Mouse (Mus musculus) testis, adult 2 months (tissue): ENCODE measurements at regions not wholly inside any gene's neighbourhood (a gene's known extent, or its start where the extent isn't known, plus 50 kb on each side); places are given as distances from the start of the nearest gene placed in this dataset.

Source experiments
- CTCF ChIP-seq: fragments of 200-500 bp; IDR thresholded peaks from 2 replicates; pipeline ENCODE4 v1.5.1; 2012; ENCODE audit warnings: low read depth, mild to moderate bottlenecking, inconsistent platforms, low read length, moderate library complexity; ENCODE audit not compliant: control insufficient read depth, insufficient read depth, insufficient replicate concordance
- POLR2A ChIP-seq: fragments of 200-500 bp; IDR thresholded peaks from 2 replicates; pipeline ENCODE4 v1.6.1; 2012; ENCODE audit warnings: low read depth, mild to moderate bottlenecking, inconsistent platforms, low read length, moderate library complexity; ENCODE audit not compliant: control insufficient read depth

GRCm38 (mm10) chr1:137280391-137281386 is 320.4 kb upstream of the Nr5a2 start:
- TF ChIP-seq CTCF (no peak), POLR2A (no peak)
